Mouse (Mus musculus): ENCODE measurements at regions not wholly inside any gene's neighbourhood (a gene's known extent, or its start where the extent isn't known, plus 50 kb on each side); places are given as distances from the start of the nearest gene placed in this dataset.
A peak's percentile ranks its signal among the peaks of the same experiment; 100 is the strongest.

- no peak for DNase-seq (ENCODE audit: low spot score)
- H3K9me3 ChIP-seq (ENCODE audit: low read length): no peaks in the 10 kb centered on the region
- no peak for TF ChIP-seq CTCF (IDR thresholded peaks at IDR 0.05)
- H3K4me3 ChIP-seq (ENCODE audit: low read depth, low read length): no peak overlapping the region
- ATAC-seq (ENCODE audit: low FRiP score): no peak
- no peaks in the 10 kb centered on the region for H3K4me1 ChIP-seq (ENCODE audit: insufficient read depth, low read length)
- no peak overlapping the region for H3K4me2 ChIP-seq (ENCODE audit: low read depth, low read length, poor library complexity, severe bottlenecking)
- no peak overlapping the region for H3K9ac ChIP-seq (replicated peaks; ENCODE audit: low read length, poor library complexity, severe bottlenecking)
- H3K36me3 ChIP-seq (ENCODE audit: insufficient read depth, low read length): no peaks in the 10 kb centered on the region
- no peak overlapping the region for H3K27ac ChIP-seq (ENCODE audit: low read depth, low read length)
- no peaks in the 10 kb centered on the region for H3K27me3 ChIP-seq (ENCODE audit: insufficient read depth, low read length)
- WGBS: 49% methylated on average over 7 of the region's 7 CpGs
Observed at GRCm38 (mm10) chr2:157633286-157633685, 62.2 kb upstream of the Blcap start.

GRCm38 (mm10) chr2:157635670-157636069 lies 64.6 kb upstream of the Blcap start:
- Histone ChIP-seq H3K9ac (replicated peaks; ENCODE audit: low read length, poor library complexity, severe bottlenecking) (no peak overlapping the region), H3K27me3 (ENCODE audit: insufficient read depth, low read length) (no peaks in the 10 kb centered on the region), H3K36me3 (ENCODE audit: insufficient read depth, low read length) (no peaks in the 10 kb centered on the region), H3K4me3 (ENCODE audit: low read depth, low read length) (no peak overlapping the region), H3K9me3 (ENCODE audit: low read length) (no peaks in the 10 kb centered on the region), H3K4me1 (ENCODE audit: insufficient read depth, low read length) (no peaks in the 10 kb centered on the region), H3K4me2 (ENCODE audit: low read depth, low read length, poor library complexity, severe bottlenecking) (no peak overlapping the region), H3K27ac (ENCODE audit: low read depth, low read length) (no peak overlapping the region)
- peak; percentile 97 for TF ChIP-seq CTCF (IDR thresholded peaks at IDR 0.05)
- DNase-seq (ENCODE audit: low spot score) (peak; percentile 93), ATAC-seq (ENCODE audit: low FRiP score) (peak; percentile 52; the same call in 1 of the 2 replicates)
- 3% methylated on average over 14 of the region's 14 CpGs for WGBS

GRCm38 (mm10) chr2:157640873-157641272 lies 69.8 kb upstream of the Blcap start:
- Histone ChIP-seq H3K9me3 (ENCODE audit: low read length) (no peaks in the 10 kb centered on the region), H3K36me3 (ENCODE audit: insufficient read depth, low read length) (no peaks in the 10 kb centered on the region), H3K4me3 (ENCODE audit: low read depth, low read length) (no peak overlapping the region), H3K4me2 (ENCODE audit: low read depth, low read length, poor library complexity, severe bottlenecking) (no peak overlapping the region), H3K9ac (replicated peaks; ENCODE audit: low read length, poor library complexity, severe bottlenecking) (no peak overlapping the region), H3K4me1 (ENCODE audit: insufficient read depth, low read length) (no peaks in the 10 kb centered on the region), H3K27me3 (ENCODE audit: insufficient read depth, low read length) (no peaks in the 10 kb centered on the region), H3K27ac (ENCODE audit: low read depth, low read length) (no peak overlapping the region)
- WGBS: 53% methylated on average over 4 of the region's 4 CpGs
- ATAC-seq (ENCODE audit: low FRiP score) (peak; percentile 68; the same call in 1 of the 2 replicates), DNase-seq (ENCODE audit: low spot score) (no peak)
- TF ChIP-seq CTCF (IDR thresholded peaks at IDR 0.05): no peak

GRCm38 (mm10) chr2:157663584-157664375 lies 73.4 kb upstream of the Ctnnbl1 start:
- Histone ChIP-seq H3K4me3 (ENCODE audit: low read depth, low read length) (no peak overlapping the region), H3K27me3 (ENCODE audit: insufficient read depth, low read length) (no peaks in the 10 kb centered on the region), H3K9me3 (ENCODE audit: low read length) (no peaks in the 10 kb centered on the region), H3K27ac (ENCODE audit: low read depth, low read length) (no peak overlapping the region), H3K4me1 (ENCODE audit: insufficient read depth, low read length) (peaks cover 7% of the 10 kb centered on the region), H3K9ac (replicated peaks; ENCODE audit: low read length, poor library complexity, severe bottlenecking) (0 out of 2 replicates have a peak overlapping the region, but pooled peaks have one; percentile 1), H3K36me3 (ENCODE audit: insufficient read depth, low read length) (no peaks in the 10 kb centered on the region), H3K4me2 (ENCODE audit: low read depth, low read length, poor library complexity, severe bottlenecking) (no peak overlapping the region)
- 32% methylated on average over 20 of the region's 20 CpGs for WGBS
- ATAC-seq (ENCODE audit: low FRiP score) (no peak), DNase-seq (ENCODE audit: low spot score) (peak; percentile 49)
- no peak for TF ChIP-seq CTCF (IDR thresholded peaks at IDR 0.05)

GRCm38 (mm10) chr2:157664481-157664880 lies 72.7 kb upstream of the Ctnnbl1 start:
- DNase-seq (ENCODE audit: low spot score) (peak; percentile 57), ATAC-seq (ENCODE audit: low FRiP score) (no peak)
- H3K27ac ChIP-seq (ENCODE audit: low read depth, low read length): no peak overlapping the region
- WGBS: 49% methylated on average over 6 of the region's 6 CpGs
- H3K36me3 ChIP-seq (ENCODE audit: insufficient read depth, low read length): no peaks in the 10 kb centered on the region
- H3K9ac ChIP-seq (replicated peaks; ENCODE audit: low read length, poor library complexity, severe bottlenecking): no peak overlapping the region
- H3K9me3 ChIP-seq (ENCODE audit: low read length): no peaks in the 10 kb centered on the region
- TF ChIP-seq CTCF (IDR thresholded peaks at IDR 0.05): peak; percentile 53
- H3K4me2 ChIP-seq (ENCODE audit: low read depth, low read length, poor library complexity, severe bottlenecking): no peak overlapping the region
- no peak overlapping the region for H3K4me3 ChIP-seq (ENCODE audit: low read depth, low read length)
- peaks cover 7% of the 10 kb centered on the region for H3K4me1 ChIP-seq (ENCODE audit: insufficient read depth, low read length)
- H3K27me3 ChIP-seq (ENCODE audit: insufficient read depth, low read length): no peaks in the 10 kb centered on the region

GRCm38 (mm10) chr2:157670191-157670590 lies 67.0 kb upstream of the Ctnnbl1 start:
- DNase-seq (ENCODE audit: low spot score) (no peak), ATAC-seq (ENCODE audit: low FRiP score) (no peak)
- Histone ChIP-seq H3K4me3 (ENCODE audit: low read depth, low read length) (no peak overlapping the region), H3K36me3 (ENCODE audit: insufficient read depth, low read length) (no peaks in the 10 kb centered on the region), H3K27ac (ENCODE audit: low read depth, low read length) (no peak overlapping the region), H3K4me1 (ENCODE audit: insufficient read depth, low read length) (no peaks in the 10 kb centered on the region), H3K9me3 (ENCODE audit: low read length) (no peaks in the 10 kb centered on the region), H3K27me3 (ENCODE audit: insufficient read depth, low read length) (no peaks in the 10 kb centered on the region), H3K9ac (replicated peaks; ENCODE audit: low read length, poor library complexity, severe bottlenecking) (no peak overlapping the region), H3K4me2 (ENCODE audit: low read depth, low read length, poor library complexity, severe bottlenecking) (no peak overlapping the region)
- 82% methylated on average over 2 of the region's 2 CpGs for WGBS
- TF ChIP-seq CTCF (IDR thresholded peaks at IDR 0.05): no peak

Measured in midbrain, postnatal 0 days (tissue).